Mouse (Mus musculus): Measurements from ENCODE around the gene Foxd4. TPM values are rescaled to one million over a fixed set of nuclear protein-coding genes. Genes with fewer than 3 reads are reported as not detected.
A peak's percentile ranks its signal among the peaks of the same experiment; 100 is the strongest.

The Foxd4 gene
- polyA plus RNA-seq, 2 experiments = not detected

GRCm38 (mm10) chr19:24899578-24900544 is 1.1 kb downstream of the Foxd4 start:
- ATAC-seq (ENCODE audit: insufficient read depth) = no peak
- H3K9me3 ChIP-seq (ENCODE audit: control insufficient read depth, low read length) = no peaks in the 10 kb centered on the region
- H3K36me3 ChIP-seq (replicated peaks; ENCODE audit: control insufficient read depth, insufficient read depth, low read depth) = no peaks in the 10 kb centered on the region
- under 1% methylated on average over 83 of the region's 84 CpGs for WGBS (ENCODE audit: insufficient replicate concordance)
- H3K4me2 ChIP-seq (ENCODE audit: low read depth) = peak overlapping the region; percentile 34
- DNase-seq (ENCODE audit: low read depth in 3 of 3, low spot score in 3 of 3) = no peak
- H3K27me3 ChIP-seq (ENCODE audit: control insufficient read depth, insufficient read depth, low read length) = peaks cover 78% of the 10 kb centered on the region
- peak overlapping the region in 1 of 2 experiments; percentile 12; a peak in 1 of 4 replicates for H3K4me3 ChIP-seq (ENCODE audit: insufficient read depth in 1 of 2, low read depth in 2 of 2, low read length in 2 of 2)
- TF ChIP-seq CTCF (IDR thresholded peaks at IDR 0.05; ENCODE audit: low read depth) (no peak), EP300 (IDR thresholded peaks at IDR 0.05; ENCODE audit: low read depth) (no peak)
- H3K27ac ChIP-seq = no peak overlapping the region
- no peak overlapping the region for H3K9ac ChIP-seq (replicated peaks)
- no peaks in the 10 kb centered on the region for H3K4me1 ChIP-seq (replicated peaks; ENCODE audit: control insufficient read depth in 2 of 2, insufficient read depth in 2 of 2, low read length in 1 of 2)

- DNase-seq (ENCODE audit: low read depth in 3 of 3, low spot score in 3 of 3) (no peak), ATAC-seq (ENCODE audit: insufficient read depth) (no peak)
- no peak overlapping the region for H3K4me2 ChIP-seq (ENCODE audit: low read depth)
- H3K27me3 ChIP-seq (ENCODE audit: control insufficient read depth, insufficient read depth, low read length) = peaks cover 76% of the 10 kb centered on the region
- H3K27ac ChIP-seq = no peak overlapping the region
- no peaks in the 10 kb centered on the region for H3K4me1 ChIP-seq (replicated peaks; ENCODE audit: control insufficient read depth in 2 of 2, insufficient read depth in 2 of 2, low read length in 1 of 2)
- H3K9ac ChIP-seq (replicated peaks) = no peak overlapping the region
- 6% methylated on average over 34 of the region's 34 CpGs for WGBS (ENCODE audit: insufficient replicate concordance)
- H3K9me3 ChIP-seq (ENCODE audit: control insufficient read depth, low read length) = no peaks in the 10 kb centered on the region
- no peak overlapping the region for H3K4me3 ChIP-seq (ENCODE audit: insufficient read depth in 1 of 2, low read depth in 2 of 2, low read length in 2 of 2)
- H3K36me3 ChIP-seq (replicated peaks; ENCODE audit: control insufficient read depth, insufficient read depth, low read depth) = no peaks in the 10 kb centered on the region
- TF ChIP-seq EP300 (IDR thresholded peaks at IDR 0.05; ENCODE audit: low read depth) (no peak), CTCF (IDR thresholded peaks at IDR 0.05; ENCODE audit: low read depth) (no peak)
These were observed 2.0 kb downstream of the Foxd4 start for GRCm38 (mm10) chr19:24898737-24899577.

DNA sequence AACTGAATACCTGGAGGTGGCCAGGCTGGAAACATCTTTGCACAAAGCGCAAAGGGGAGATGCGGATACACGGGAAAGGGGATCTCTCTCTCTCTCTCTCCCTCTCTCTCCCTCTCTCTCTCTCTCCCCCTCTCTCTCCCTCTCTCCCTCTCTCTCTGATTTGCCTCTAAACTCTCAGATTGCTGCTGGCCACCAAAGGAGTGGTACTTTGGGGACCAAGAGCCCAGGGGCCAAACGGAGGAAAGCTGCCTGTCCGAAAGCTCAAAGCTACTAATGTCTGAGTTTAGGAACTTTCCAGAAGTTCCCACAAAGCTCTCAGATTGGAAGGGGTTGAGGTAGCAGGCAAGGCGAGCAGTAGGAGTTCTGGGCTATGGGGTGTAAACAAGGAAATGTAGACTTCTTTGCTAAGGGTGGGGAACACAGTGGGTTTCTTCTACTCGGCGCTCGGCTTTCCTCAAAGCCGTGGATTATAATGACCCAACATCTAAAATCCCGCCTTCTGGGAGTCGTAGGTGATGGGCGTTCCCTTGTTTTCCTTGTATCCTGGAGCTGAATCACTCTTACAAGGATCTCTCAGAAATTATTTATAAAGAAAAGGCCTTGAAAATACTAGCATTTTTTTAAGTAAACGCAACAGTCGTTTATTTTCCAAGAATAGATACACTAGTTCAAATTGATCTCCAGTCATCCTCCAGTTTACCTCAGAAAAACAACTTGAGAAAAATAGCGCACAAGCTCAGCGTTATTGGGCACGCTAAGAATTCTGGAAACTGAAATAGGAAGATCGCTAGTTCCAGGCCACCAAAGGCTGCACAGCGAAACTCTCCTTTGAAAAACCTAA is 2.9 kb downstream of the Foxd4 start:
- Histone ChIP-seq H3K9me3 (ENCODE audit: control insufficient read depth, low read length) (no peaks in the 10 kb centered on the region), H3K27me3 (ENCODE audit: control insufficient read depth, insufficient read depth, low read length) (peaks cover 71% of the 10 kb centered on the region), H3K27ac (no peak overlapping the region), H3K9ac (replicated peaks) (no peak overlapping the region), H3K4me1 (replicated peaks; ENCODE audit: control insufficient read depth in 2 of 2, insufficient read depth in 2 of 2, low read length in 1 of 2) (no peaks in the 10 kb centered on the region), H3K4me3 (ENCODE audit: insufficient read depth in 1 of 2, low read depth in 2 of 2, low read length in 2 of 2) (no peak overlapping the region), H3K36me3 (replicated peaks; ENCODE audit: control insufficient read depth, insufficient read depth, low read depth) (no peaks in the 10 kb centered on the region), H3K4me2 (ENCODE audit: low read depth) (no peak overlapping the region)
- DNase-seq (ENCODE audit: low read depth in 3 of 3, low spot score in 3 of 3) (no peak), ATAC-seq (ENCODE audit: insufficient read depth) (no peak)
- 3% methylated on average over 20 of the region's 20 CpGs for WGBS (ENCODE audit: insufficient replicate concordance)
- TF ChIP-seq EP300 (IDR thresholded peaks at IDR 0.05; ENCODE audit: low read depth) = no peak
- no peak for TF ChIP-seq CTCF (IDR thresholded peaks at IDR 0.05; ENCODE audit: low read depth)

GRCm38 (mm10) chr19:24897006-24897895 is 3.7 kb downstream of the Foxd4 start:
- no peak overlapping the region for H3K9ac ChIP-seq (replicated peaks)
- H3K4me1 ChIP-seq (replicated peaks; ENCODE audit: control insufficient read depth in 2 of 2, insufficient read depth in 2 of 2, low read length in 1 of 2) = no peaks in the 10 kb centered on the region
- DNase-seq (ENCODE audit: low read depth in 3 of 3, low spot score in 3 of 3) (no peak), ATAC-seq (ENCODE audit: insufficient read depth) (no peak)
- no peak for TF ChIP-seq CTCF (IDR thresholded peaks at IDR 0.05; ENCODE audit: low read depth)
- no peak for TF ChIP-seq EP300 (IDR thresholded peaks at IDR 0.05; ENCODE audit: low read depth)
- H3K27me3 ChIP-seq (ENCODE audit: control insufficient read depth, insufficient read depth, low read length) = peaks cover 62% of the 10 kb centered on the region
- WGBS (ENCODE audit: insufficient replicate concordance) = 2% methylated on average over 57 of the region's 57 CpGs
- no peaks in the 10 kb centered on the region for H3K36me3 ChIP-seq (replicated peaks; ENCODE audit: control insufficient read depth, insufficient read depth, low read depth)
- no peak overlapping the region for H3K27ac ChIP-seq
- H3K9me3 ChIP-seq (ENCODE audit: control insufficient read depth, low read length) = no peaks in the 10 kb centered on the region
- H3K4me2 ChIP-seq (ENCODE audit: low read depth) = no peak overlapping the region
- no peak overlapping the region for H3K4me3 ChIP-seq (ENCODE audit: insufficient read depth in 1 of 2, low read depth in 2 of 2, low read length in 2 of 2)
